Mouse (Mus musculus): Measurements from ENCODE around the gene Cdc42se1. TPM values are rescaled to one million over a fixed set of nuclear protein-coding genes. Genes with fewer than 3 reads are reported as not detected.

Gene Cdc42se1
- polyA plus RNA-seq, 1 experiment, result 6.8 TPM

GRCm38 (mm10) chr3:95261975-95262374, 33.4 kb downstream of the Cdc42se1 start:
- H3K27me3 ChIP-seq (ENCODE audit: control insufficient read depth), result no peaks in the 10 kb centered on the region
- H3K9me3 ChIP-seq (ENCODE audit: control insufficient read depth, low read length), result peaks cover 3% of the 10 kb centered on the region
- peaks cover 5% of the 10 kb centered on the region; the same call in 1 of the 2 replicates for H3K4me1 ChIP-seq (ENCODE audit: control insufficient read depth)
- H3K4me3 ChIP-seq (replicated peaks), result no peak overlapping the region
- H3K36me3 ChIP-seq (ENCODE audit: control insufficient read depth), result peaks cover 67% of the 10 kb centered on the region
- TF ChIP-seq GATA1 (IDR thresholded peaks at IDR 0.05; ENCODE audit: low read length), result no peak
- TF ChIP-seq TAL1 (IDR thresholded peaks at IDR 0.05; ENCODE audit: low read length), result no peak

GRCm38 (mm10) chr3:95263089-95263739, 34.7 kb downstream of the Cdc42se1 start:
- H3K27me3 ChIP-seq (ENCODE audit: control insufficient read depth), result no peaks in the 10 kb centered on the region
- TF ChIP-seq GATA1 (IDR thresholded peaks at IDR 0.05; ENCODE audit: low read length) (no peak), TAL1 (IDR thresholded peaks at IDR 0.05; ENCODE audit: low read length) (no peak)
- H3K4me3 ChIP-seq (replicated peaks), result no peak overlapping the region
- H3K4me1 ChIP-seq (ENCODE audit: control insufficient read depth), result peaks cover 5% of the 10 kb centered on the region; the same call in 1 of the 2 replicates
- H3K36me3 ChIP-seq (ENCODE audit: control insufficient read depth), result peaks cover 69% of the 10 kb centered on the region
- peaks cover 3% of the 10 kb centered on the region for H3K9me3 ChIP-seq (ENCODE audit: control insufficient read depth, low read length)

GRCm38 (mm10) chr3:95264724-95265123, 36.2 kb downstream of the Cdc42se1 start:
- Histone ChIP-seq H3K36me3 (ENCODE audit: control insufficient read depth) (peaks cover 74% of the 10 kb centered on the region), H3K4me3 (replicated peaks) (no peak overlapping the region), H3K27me3 (ENCODE audit: control insufficient read depth) (no peaks in the 10 kb centered on the region), H3K9me3 (ENCODE audit: control insufficient read depth, low read length) (peaks cover 3% of the 10 kb centered on the region), H3K4me1 (ENCODE audit: control insufficient read depth) (peaks cover 5% of the 10 kb centered on the region; the same call in 1 of the 2 replicates)
- TF ChIP-seq GATA1 (IDR thresholded peaks at IDR 0.05; ENCODE audit: low read length), result no peak
- no peak for TF ChIP-seq TAL1 (IDR thresholded peaks at IDR 0.05; ENCODE audit: low read length)

- TF ChIP-seq GATA1 (IDR thresholded peaks at IDR 0.05; ENCODE audit: low read length) (no peak), TAL1 (IDR thresholded peaks at IDR 0.05; ENCODE audit: low read length) (no peak)
- Histone ChIP-seq H3K4me3 (replicated peaks) (no peak overlapping the region), H3K36me3 (ENCODE audit: control insufficient read depth) (peaks cover 69% of the 10 kb centered on the region), H3K4me1 (ENCODE audit: control insufficient read depth) (peaks cover 5% of the 10 kb centered on the region; the same call in 1 of the 2 replicates), H3K27me3 (ENCODE audit: control insufficient read depth) (no peaks in the 10 kb centered on the region), H3K9me3 (ENCODE audit: control insufficient read depth, low read length) (peaks cover 3% of the 10 kb centered on the region)
Observed at GRCm38 (mm10) chr3:95266052-95266451, 37.5 kb downstream of the Cdc42se1 start.

GRCm38 (mm10) chr3:95267855-95268254, 39.3 kb downstream of the Cdc42se1 start:
- peaks cover 58% of the 10 kb centered on the region for H3K36me3 ChIP-seq (ENCODE audit: control insufficient read depth)
- TF ChIP-seq TAL1 (IDR thresholded peaks at IDR 0.05; ENCODE audit: low read length), result no peak
- TF ChIP-seq GATA1 (IDR thresholded peaks at IDR 0.05; ENCODE audit: low read length), result no peak
- H3K4me1 ChIP-seq (ENCODE audit: control insufficient read depth), result peaks cover 5% of the 10 kb centered on the region; the same call in 1 of the 2 replicates
- no peak overlapping the region for H3K4me3 ChIP-seq (replicated peaks)
- peaks cover 3% of the 10 kb centered on the region for H3K9me3 ChIP-seq (ENCODE audit: control insufficient read depth, low read length)
- no peaks in the 10 kb centered on the region for H3K27me3 ChIP-seq (ENCODE audit: control insufficient read depth)

- H3K27me3 ChIP-seq (ENCODE audit: control insufficient read depth), result no peaks in the 10 kb centered on the region
- peaks cover 5% of the 10 kb centered on the region for H3K4me1 ChIP-seq (ENCODE audit: control insufficient read depth)
- peaks cover 50% of the 10 kb centered on the region for H3K36me3 ChIP-seq (ENCODE audit: control insufficient read depth)
- TF ChIP-seq TAL1 (IDR thresholded peaks at IDR 0.05; ENCODE audit: low read length) (no peak), GATA1 (IDR thresholded peaks at IDR 0.05; ENCODE audit: low read length) (no peak)
- H3K9me3 ChIP-seq (ENCODE audit: control insufficient read depth, low read length), result peaks cover 3% of the 10 kb centered on the region
- no peak overlapping the region for H3K4me3 ChIP-seq (replicated peaks)
Observed at GRCm38 (mm10) chr3:95269789-95270188, 41.3 kb downstream of the Cdc42se1 start.

- H3K4me3 ChIP-seq (replicated peaks), result no peak overlapping the region
- TF ChIP-seq GATA1 (IDR thresholded peaks at IDR 0.05; ENCODE audit: low read length), result no peak
- TF ChIP-seq TAL1 (IDR thresholded peaks at IDR 0.05; ENCODE audit: low read length), result no peak
- peaks cover 46% of the 10 kb centered on the region for H3K36me3 ChIP-seq (ENCODE audit: control insufficient read depth)
- no peaks in the 10 kb centered on the region for H3K27me3 ChIP-seq (ENCODE audit: control insufficient read depth)
- peaks cover 3% of the 10 kb centered on the region for H3K9me3 ChIP-seq (ENCODE audit: control insufficient read depth, low read length)
- peaks cover 15% of the 10 kb centered on the region for H3K4me1 ChIP-seq (ENCODE audit: control insufficient read depth)
Observed at GRCm38 (mm10) chr3:95270766-95271364, 42.3 kb downstream of the Cdc42se1 start.

GRCm38 (mm10) chr3:95273471-95273870, 44.9 kb downstream of the Cdc42se1 start:
- no peak overlapping the region for H3K4me3 ChIP-seq (replicated peaks)

GRCm38 (mm10) chr3:95274453-95274852, 45.9 kb downstream of the Cdc42se1 start:
- Histone ChIP-seq H3K27me3 (ENCODE audit: control insufficient read depth) (no peaks in the 10 kb centered on the region), H3K9me3 (ENCODE audit: control insufficient read depth, low read length) (no peaks in the 10 kb centered on the region), H3K4me3 (replicated peaks) (no peak overlapping the region), H3K36me3 (ENCODE audit: control insufficient read depth) (peaks cover 20% of the 10 kb centered on the region), H3K4me1 (ENCODE audit: control insufficient read depth) (peaks cover 42% of the 10 kb centered on the region)
- TF ChIP-seq TAL1 (IDR thresholded peaks at IDR 0.05; ENCODE audit: low read length) (no peak), GATA1 (IDR thresholded peaks at IDR 0.05; ENCODE audit: low read length) (no peak)

More at GRCm38 (mm10) chr3:95273471-95273870, 44.9 kb downstream of the Cdc42se1 start:
- TF ChIP-seq GATA1 (IDR thresholded peaks at IDR 0.05; ENCODE audit: low read length) (no peak), TAL1 (IDR thresholded peaks at IDR 0.05; ENCODE audit: low read length) (no peak)
- peaks cover 25% of the 10 kb centered on the region for H3K36me3 ChIP-seq (ENCODE audit: control insufficient read depth)
- H3K9me3 ChIP-seq (ENCODE audit: control insufficient read depth, low read length), result no peaks in the 10 kb centered on the region
- H3K27me3 ChIP-seq (ENCODE audit: control insufficient read depth), result no peaks in the 10 kb centered on the region
- H3K4me1 ChIP-seq (ENCODE audit: control insufficient read depth), result peaks cover 33% of the 10 kb centered on the region

Measured in erythroblast, embryonic 14.5 days (primary cell).